Mouse (Mus musculus) stomach, embryonic 15.5 days (tissue): Measurements from ENCODE around the gene Aco1. TPM values are rescaled to one million over a fixed set of nuclear protein-coding genes. Genes with fewer than 3 reads are reported as not detected.

Experiments
- ATAC-seq: fragments of 200-750 bp; cut with Nextera tagmentation; 2 replicates; pipeline ENCODE4 v1.8.0; 2017; ENCODE audit warnings: low read depth, moderate number of reproducible peaks, moderate TSS enrichment; ENCODE audit not compliant: insufficient read depth, low FRiP score
- H3K27ac ChIP-seq: fragments of 300-500 bp; sonication (generic); 2 replicates; pipeline ENCODE4 v1.5.1; 2015; ENCODE audit warnings: mild to moderate bottlenecking, inconsistent platforms
- H3K27me3 ChIP-seq: fragments of 300-500 bp; sonication (generic); replicated peaks from 2 replicates; pipeline ENCODE4 v1.6.1; 2015; ENCODE audit warnings: inconsistent platforms
- H3K36me3 ChIP-seq: fragments of 300-500 bp; sonication (generic); 2 replicates; pipeline ENCODE4 v1.6.1; 2015; ENCODE audit warnings: inconsistent platforms
- H3K4me1 ChIP-seq: fragments of 300-500 bp; sonication (generic); 2 replicates; pipeline ENCODE4 v1.6.1; 2015; ENCODE audit warnings: inconsistent platforms
- H3K4me2 ChIP-seq: fragments of 300-500 bp; sonication (generic); 2 replicates; pipeline ENCODE4 v1.6.1; 2015; ENCODE audit warnings: mild to moderate bottlenecking, inconsistent platforms
- H3K4me3 ChIP-seq: fragments of 300-500 bp; sonication (generic); replicated peaks from 2 replicates; pipeline ENCODE4 v1.5.1; 2015; ENCODE audit warnings: inconsistent platforms
- H3K9ac ChIP-seq: fragments of 300-500 bp; sonication (generic); 2 replicates; pipeline ENCODE4 v1.6.1; 2015; ENCODE audit warnings: inconsistent platforms
- H3K9me3 ChIP-seq: fragments of 300-500 bp; sonication (generic); 2 replicates; pipeline ENCODE4 v1.6.1; 2016; ENCODE audit warnings: inconsistent platforms
- WGBS: fragments of 180-500 bp; shearing (Covaris S2); methylation state at CpG from one replicate; pipeline ENCODE4 v1.1.7; 2015; 5-methylcytosine and 5-hydroxymethylcytosine counted together
- polyA plus RNA-seq: library from polyadenylated mRNA; unstranded; fragments of >200 nt; fragmentation: Nextera tagmentation; extraction: Ambion mirVana; gene quantifications from 2 replicates; pipeline ENCODE4 v1.2.1, GENCODE M21; 2015

Aco1 gene
- polyA plus RNA-seq, 1 experiment from 2014 or later, result 55.0 TPM

- no peak for ATAC-seq
- H3K9ac ChIP-seq, result no peak overlapping the region
- peak overlapping the region; percentile 83; the same call in 1 of the 2 replicates for H3K4me3 ChIP-seq
- no peak overlapping the region for H3K27ac ChIP-seq
- WGBS, result 18% methylated on average over 1 of the region's 1 CpGs
- H3K9me3 ChIP-seq, result no peaks in the 10 kb centered on the region
- peaks cover 12% of the 10 kb centered on the region; the same call in 1 of the 2 replicates for H3K4me1 ChIP-seq
- H3K36me3 ChIP-seq, result no peaks in the 10 kb centered on the region
- H3K4me2 ChIP-seq, result peak overlapping the region; percentile 73
- no peaks in the 10 kb centered on the region for H3K27me3 ChIP-seq
Measured at GRCm38 (mm10) chr4:40144543-40144942, 1.7 kb downstream of the Aco1 start.

- H3K36me3 ChIP-seq, result no peaks in the 10 kb centered on the region
- H3K4me1 ChIP-seq, result peaks cover 12% of the 10 kb centered on the region; the same call in 1 of the 2 replicates
- ATAC-seq, result no peak
- WGBS, result 45% methylated on average over 3 of the region's 3 CpGs
- H3K27me3 ChIP-seq, result no peaks in the 10 kb centered on the region
- peak overlapping the region; percentile 31 for H3K4me2 ChIP-seq
- H3K9ac ChIP-seq, result no peak overlapping the region
- no peak overlapping the region for H3K4me3 ChIP-seq
- no peak overlapping the region for H3K27ac ChIP-seq
- no peaks in the 10 kb centered on the region for H3K9me3 ChIP-seq
Measured at GRCm38 (mm10) chr4:40144981-40145380, 2.1 kb downstream of the Aco1 start.

- Histone ChIP-seq H3K27me3 (no peaks in the 10 kb centered on the region), H3K36me3 (no peaks in the 10 kb centered on the region), H3K4me1 (peaks cover 6% of the 10 kb centered on the region; the same call in 1 of the 2 replicates), H3K4me2 (no peak overlapping the region), H3K9me3 (no peaks in the 10 kb centered on the region), H3K4me3 (no peak overlapping the region), H3K27ac (no peak overlapping the region), H3K9ac (no peak overlapping the region)
- 81% methylated on average over 5 of the region's 5 CpGs for WGBS
- ATAC-seq, result no peak
Measured at GRCm38 (mm10) chr4:40148281-40148680, 5.4 kb downstream of the Aco1 start.

- no peaks in the 10 kb centered on the region for H3K27me3 ChIP-seq
- H3K27ac ChIP-seq, result no peak overlapping the region
- H3K36me3 ChIP-seq, result no peaks in the 10 kb centered on the region
- H3K9me3 ChIP-seq, result no peaks in the 10 kb centered on the region
- no peak overlapping the region for H3K4me2 ChIP-seq
- H3K9ac ChIP-seq, result no peak overlapping the region
- no peak overlapping the region for H3K4me3 ChIP-seq
- 87% methylated on average over 7 of the region's 7 CpGs for WGBS
- ATAC-seq, result no peak
- no peaks in the 10 kb centered on the region for H3K4me1 ChIP-seq
Measured at GRCm38 (mm10) chr4:40150046-40150445, 7.2 kb downstream of the Aco1 start.

- Histone ChIP-seq H3K4me1 (peaks cover 10% of the 10 kb centered on the region; the same call in 1 of the 2 replicates), H3K4me2 (no peak overlapping the region), H3K9ac (no peak overlapping the region), H3K36me3 (no peaks in the 10 kb centered on the region), H3K9me3 (no peaks in the 10 kb centered on the region), H3K4me3 (no peak overlapping the region), H3K27me3 (no peaks in the 10 kb centered on the region), H3K27ac (no peak overlapping the region)
- 93% methylated on average over 2 of the region's 2 CpGs for WGBS
- no peak for ATAC-seq
Measured at GRCm38 (mm10) chr4:40152771-40153170, 9.9 kb downstream of the Aco1 start.

GRCm38 (mm10) chr4:40153500-40153899, 10.6 kb downstream of the Aco1 start:
- Histone ChIP-seq H3K9ac (no peak overlapping the region), H3K27ac (no peak overlapping the region), H3K27me3 (no peaks in the 10 kb centered on the region), H3K4me1 (peaks cover 15% of the 10 kb centered on the region; the same call in 1 of the 2 replicates), H3K4me2 (no peak overlapping the region), H3K36me3 (no peaks in the 10 kb centered on the region), H3K4me3 (no peak overlapping the region), H3K9me3 (no peaks in the 10 kb centered on the region)
- WGBS, result 99% methylated on average over 4 of the region's 4 CpGs
- ATAC-seq, result no peak

- ATAC-seq, result no peak
- no peak overlapping the region for H3K4me3 ChIP-seq
- no peak overlapping the region for H3K4me2 ChIP-seq
- no peaks in the 10 kb centered on the region for H3K9me3 ChIP-seq
- no peak overlapping the region for H3K9ac ChIP-seq
- no peaks in the 10 kb centered on the region for H3K27me3 ChIP-seq
- 88% methylated on average over 4 of the region's 4 CpGs for WGBS
- H3K27ac ChIP-seq, result no peak overlapping the region
- H3K4me1 ChIP-seq, result peaks cover 15% of the 10 kb centered on the region; the same call in 1 of the 2 replicates
- H3K36me3 ChIP-seq, result no peaks in the 10 kb centered on the region
Measured at GRCm38 (mm10) chr4:40154751-40155150, 11.9 kb downstream of the Aco1 start.

GRCm38 (mm10) chr4:40155467-40155999, 12.7 kb downstream of the Aco1 start:
- Histone ChIP-seq H3K9me3 (no peaks in the 10 kb centered on the region), H3K27me3 (no peaks in the 10 kb centered on the region), H3K27ac (no peak overlapping the region), H3K4me3 (no peak overlapping the region), H3K9ac (no peak overlapping the region), H3K4me2 (no peak overlapping the region), H3K4me1 (peaks cover 15% of the 10 kb centered on the region; the same call in 1 of the 2 replicates), H3K36me3 (no peaks in the 10 kb centered on the region)
- ATAC-seq, result peak; percentile 27; the same call in 1 of the 2 replicates
- 80% methylated on average over 13 of the region's 13 CpGs for WGBS

- Histone ChIP-seq H3K27me3 (no peaks in the 10 kb centered on the region), H3K4me1 (peaks cover 15% of the 10 kb centered on the region; the same call in 1 of the 2 replicates), H3K9me3 (no peaks in the 10 kb centered on the region), H3K36me3 (no peaks in the 10 kb centered on the region; the same call in 1 of the 2 replicates), H3K27ac (no peak overlapping the region), H3K4me3 (no peak overlapping the region), H3K4me2 (no peak overlapping the region), H3K9ac (no peak overlapping the region)
- 66% methylated on average over 2 of the region's 2 CpGs for WGBS
- ATAC-seq, result 0 out of 2 replicates have a peak, but pooled peaks have one; percentile 12
Measured at GRCm38 (mm10) chr4:40156153-40156552, 13.3 kb downstream of the Aco1 start.

GRCm38 (mm10) chr4:40156582-40157499, 14.0 kb downstream of the Aco1 start:
- no peak overlapping the region for H3K9ac ChIP-seq
- H3K4me3 ChIP-seq, result no peak overlapping the region
- H3K36me3 ChIP-seq, result no peaks in the 10 kb centered on the region; the same call in 1 of the 2 replicates
- no peak overlapping the region for H3K27ac ChIP-seq
- no peaks in the 10 kb centered on the region for H3K9me3 ChIP-seq
- WGBS, result 56% methylated on average over 18 of the region's 18 CpGs
- 0 out of 2 replicates have a peak overlapping the region, but pooled peaks have one; percentile 1 for H3K4me2 ChIP-seq
- no peaks in the 10 kb centered on the region for H3K27me3 ChIP-seq
- peaks cover 15% of the 10 kb centered on the region; the same call in 1 of the 2 replicates for H3K4me1 ChIP-seq
- no peak; the same call in 1 of the 2 replicates for ATAC-seq

- peaks cover 15% of the 10 kb centered on the region; the same call in 1 of the 2 replicates for H3K4me1 ChIP-seq
- H3K4me3 ChIP-seq, result no peak overlapping the region
- WGBS, result 58% methylated on average over 5 of the region's 5 CpGs
- H3K27ac ChIP-seq, result no peak overlapping the region
- no peak overlapping the region for H3K9ac ChIP-seq
- ATAC-seq, result no peak
- H3K9me3 ChIP-seq, result no peaks in the 10 kb centered on the region
- H3K36me3 ChIP-seq, result no peaks in the 10 kb centered on the region; the same call in 1 of the 2 replicates
- H3K4me2 ChIP-seq, result no peak overlapping the region
- H3K27me3 ChIP-seq, result no peaks in the 10 kb centered on the region
Measured at GRCm38 (mm10) chr4:40157500-40158223, 14.8 kb downstream of the Aco1 start.
